8 mouse cellular contexts compared by ENCODE assay signal in the genomic region with DNA sequence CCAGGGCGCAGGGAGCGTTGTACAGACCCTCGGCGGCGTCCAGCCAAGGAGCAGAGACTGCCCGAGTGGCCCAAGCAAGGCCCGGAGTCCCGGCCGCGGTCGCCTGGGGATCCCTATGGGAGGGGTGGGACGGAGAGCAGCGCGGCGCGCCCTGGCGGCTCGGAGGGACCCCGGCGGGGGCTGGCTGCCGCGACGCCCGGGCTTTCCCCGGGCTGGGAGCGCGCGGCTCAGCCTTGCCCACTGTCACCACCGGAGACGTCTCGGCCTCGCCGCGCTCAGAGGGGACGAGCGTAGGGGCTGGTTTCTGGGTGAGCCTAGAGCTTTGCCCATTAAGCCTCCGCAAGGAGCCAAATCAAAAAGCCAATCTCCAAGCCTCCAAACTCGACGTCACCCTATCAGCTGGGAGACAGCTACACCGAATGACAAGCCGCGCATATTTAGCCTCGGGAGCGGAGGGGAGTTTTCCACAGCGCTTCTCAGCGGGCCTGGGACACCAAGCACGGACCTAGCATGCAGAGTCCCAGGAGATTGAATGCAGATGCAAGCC. TPM values are rescaled to one million over a fixed set of nuclear protein-coding genes. Genes with fewer than 3 reads are reported as not detected.
DNase-seq lines count a peak whose midpoint lies in the region; ATAC-seq and TF ChIP-seq lines count a peak whose summit lies in the region.

Slc8a3 (minus strand) TSS at position 306 of the 547 bp plus-strand sequence.

- peaks cover 21% of the 10 kb centered on the region for H3K27me3 ChIP-seq in kidney, embryonic 16.5 days (ENCODE audit: insufficient read depth, low read length)
- peaks cover 56% of the 10 kb centered on the region for H3K27me3 ChIP-seq in liver, embryonic 15.5 days

- no peaks in the 10 kb centered on the region for H3K36me3 ChIP-seq in kidney, embryonic 16.5 days (ENCODE audit: insufficient read depth, low read length)
- no peaks in the 10 kb centered on the region for H3K36me3 ChIP-seq in liver, embryonic 15.5 days (replicated peaks)

- H3K4me1 ChIP-seq in kidney, embryonic 16.5 days (ENCODE audit: insufficient read depth, low read length), result peaks cover 12% of the 10 kb centered on the region; the same call in 1 of the 2 replicates
- peaks cover 2% of the 10 kb centered on the region; the same call in 1 of the 2 replicates for H3K4me1 ChIP-seq in cortical plate, adult 2 months (ENCODE audit: control insufficient read depth, insufficient read depth, low read length)
- no peaks in the 10 kb centered on the region for H3K4me1 ChIP-seq in liver, embryonic 15.5 days (replicated peaks)

- peak within 1 kb of the TSS; percentile 68 for H3K9ac ChIP-seq in kidney, embryonic 16.5 days (replicated peaks; ENCODE audit: low read length)
- no peak within 1 kb of the TSS for H3K9ac ChIP-seq in liver, embryonic 15.5 days

- no peak for DNase-seq in kidney, adult 11 months
- peak; percentile 40 to 67 for DNase-seq in gastrocnemius, adult 8-10 months (ENCODE audit: low spot score in 2 of 2)
- DNase-seq in layer of hippocampus, adult 18-20 months (ENCODE audit: low spot score in 2 of 2), result peak; percentile 11 to 61
- peak; percentile 50 for DNase-seq in retina, postnatal 7 days (ENCODE audit: low read depth, low spot score)

- no peak within 1 kb of the TSS for H3K27ac ChIP-seq in kidney, embryonic 16.5 days (ENCODE audit: low read length)
- H3K27ac ChIP-seq in cortical plate, adult 2 months (ENCODE audit: insufficient read depth, low read length), result peak within 1 kb of the TSS; percentile 72
- H3K27ac ChIP-seq in liver, embryonic 15.5 days (replicated peaks), result no peak within 1 kb of the TSS

- peak within 1 kb of the TSS; percentile 59 for H3K4me3 ChIP-seq in kidney, embryonic 16.5 days (ENCODE audit: low read length)
- peak within 1 kb of the TSS; percentile 60 for H3K4me3 ChIP-seq in cortical plate, adult 2 months (ENCODE audit: insufficient read depth, low read length)
- peak within 1 kb of the TSS; percentile 39 for H3K4me3 ChIP-seq in liver, embryonic 15.5 days (replicated peaks)

- WGBS in kidney, embryonic 16.5 days, result under 1% methylated on average over 44 of the region's 47 CpGs
- WGBS in liver, embryonic 15.5 days (ENCODE audit: insufficient replicate concordance), result under 1% methylated on average over 47 of the region's 47 CpGs

- H3K4me2 ChIP-seq in kidney, embryonic 16.5 days (replicated peaks; ENCODE audit: low read depth, low read length), result peak within 1 kb of the TSS; percentile 98
- H3K4me2 ChIP-seq in liver, embryonic 15.5 days, result peak within 1 kb of the TSS; percentile 64

- no peak for TF ChIP-seq CTCF in cortical plate, adult 2 months (IDR thresholded peaks at IDR 0.05; ENCODE audit: extremely low read depth, insufficient read depth, low read length)

- no peaks in the 10 kb centered on the region for H3K9me3 ChIP-seq in kidney, embryonic 16.5 days (ENCODE audit: low read length)
- H3K9me3 ChIP-seq in liver, embryonic 15.5 days (replicated peaks), result no peaks in the 10 kb centered on the region

- TF ChIP-seq POLR2A in cortical plate, adult 2 months (IDR thresholded peaks at IDR 0.05; ENCODE audit: extremely low read depth, insufficient read depth, low read length), result peak; percentile 68

- ATAC-seq in kidney, embryonic 16.5 days (ENCODE audit: low FRiP score, low TSS enrichment), result peak; percentile 77
- ATAC-seq in liver, embryonic 15.5 days (ENCODE audit: insufficient read depth), result no peak
- ATAC-seq in megakaryocyte progenitor cell, adult 5-6 weeks (replicated peaks; ENCODE audit: poor library complexity), result no peak

RNA-seq across cellular contexts. Expression of gene Slc8a3, which starts in this region (rescaled TPM):
- 0.27 and 0.42 TPM in 2 replicates for polyA plus RNA-seq in kidney, embryonic 16.5 days (2015; fragmentation: Nextera tagmentation; extraction: Ambion mirVana)
- polyA plus RNA-seq in cortical plate, adult 2 months (2012; rRNA removed), result 9.3 and 9.8 TPM in 2 replicates
- total RNA-seq in gastrocnemius, adult 8-10 months (2022), result 10 to 100 TPM; 35.3 to 52.3 (median 45.8) TPM
- 10 to 100 TPM; 13.0 to 14.0 TPM for total RNA-seq in layer of hippocampus, adult 18-20 months (2021)
- polyA plus RNA-seq in liver, embryonic 15.5 days (2015; fragmentation: Nextera tagmentation; extraction: Ambion mirVana), result 0.02 and 0.03 TPM in 2 replicates
- total RNA-seq in megakaryocyte progenitor cell, adult 5-6 weeks (2015), result not detected in 2 replicates
- total RNA-seq in megakaryocyte progenitor cell, adult 5-6 weeks (2017), result not detected in 2 replicates

Comparison
In these comparisons a context has a peak if more than half of its experiments do, and no peak if none do; other contexts are left out.
1. RNA of gene Slc8a3 (total RNA-seq): 35.3 to 52.3 TPM in gastrocnemius, adult 8-10 months and 13.0 to 14.0 TPM in layer of hippocampus, adult 18-20 months; not detected in megakaryocyte progenitor cell, adult 5-6 weeks; every median in the first group is over 10 times any median in the second.
2. Peak in ATAC-seq, H3K4me3 ChIP-seq, H3K9ac ChIP-seq and H3K4me2 ChIP-seq in kidney, embryonic 16.5 days; RNA of the gene not detected or under 1 TPM.
3. Peak in every context shown above with its lines, with median percentiles within 50 percentile points of each other: H3K4me3 ChIP-seq.